Comparison of ENCODE assay signal across 23 mouse cellular contexts in the genomic region with DNA sequence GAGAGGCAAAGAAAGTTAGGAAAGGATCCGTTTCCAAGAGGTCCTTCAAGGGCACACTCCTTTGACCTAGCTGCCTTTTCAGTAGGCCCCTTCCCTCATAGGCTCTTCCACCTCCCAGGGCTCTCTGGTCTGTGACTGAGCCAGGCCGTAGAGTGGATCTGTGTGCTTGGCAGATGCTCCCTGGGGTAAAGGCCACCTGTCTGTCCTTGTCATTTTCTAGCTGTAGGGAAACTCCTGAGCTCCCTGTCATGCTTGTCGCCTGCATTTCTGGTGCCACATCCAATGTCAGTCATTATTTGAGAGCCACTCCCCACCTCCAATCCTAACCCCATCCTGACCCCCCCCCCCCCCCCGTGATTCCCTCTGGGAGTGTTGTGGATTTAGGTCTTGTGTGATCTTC.
"Had no signal": no experiment of that assay in that cellular context is flagged by ENCODE, and none has a peak within 500 bp of the region (broad histone marks: within the 10 kb centered on the region; RNA-seq: fewer than 3 reads in every experiment).

No protein-coding gene starts in this region.

- H3K36me3 ChIP-seq: hindbrain, embryonic 12.5 days; intestine, embryonic 15.5 days; liver, embryonic 13.5 days had no signal

- H3K9me3 ChIP-seq: heart, embryonic 10.5 days; heart, embryonic 12.5 days; hindbrain, embryonic 10.5 days; hindbrain, embryonic 12.5 days; intestine, embryonic 15.5 days; limb, embryonic 13.5 days; liver, embryonic 13.5 days; liver, embryonic 15.5 days had no signal

- H3K27ac ChIP-seq: gastrocnemius, adult 2 months; heart, embryonic 10.5 days; hindbrain, embryonic 10.5 days; hindbrain, embryonic 12.5 days; hindbrain, embryonic 14.5 days; intestine, embryonic 15.5 days; layer of hippocampus, adult 2 months; left cerebral cortex, adult 2 months; limb, embryonic 13.5 days; liver, embryonic 13.5 days; liver, embryonic 15.5 days had no signal

- H3K9ac ChIP-seq: heart, embryonic 12.5 days; hindbrain, embryonic 12.5 days; hindbrain, embryonic 14.5 days; intestine, embryonic 15.5 days; limb, embryonic 13.5 days; liver, embryonic 13.5 days; liver, embryonic 15.5 days had no signal

- ATAC-seq: hindbrain, embryonic 16.5 days; inflammation-experienced regulatory T-cells, adult 6 months; intestine, embryonic 15.5 days; intestine, postnatal 0 days had no signal

- H3K4me3 ChIP-seq: gastrocnemius, adult 2 months; heart, embryonic 10.5 days; heart, embryonic 12.5 days; hindbrain, embryonic 10.5 days; hindbrain, embryonic 12.5 days; intestine, embryonic 15.5 days; layer of hippocampus, adult 2 months; left cerebral cortex, adult 2 months; limb, embryonic 13.5 days; liver, embryonic 13.5 days; liver, embryonic 15.5 days had no signal

- H3K4me1 ChIP-seq: intestine, embryonic 15.5 days; liver, embryonic 13.5 days; liver, embryonic 15.5 days had no signal

- H3K4me2 ChIP-seq: heart, embryonic 12.5 days; hindbrain, embryonic 12.5 days; hindbrain, embryonic 14.5 days; intestine, embryonic 15.5 days; limb, embryonic 13.5 days; liver, embryonic 11.5 days; liver, embryonic 13.5 days; liver, embryonic 15.5 days had no signal

- DNase-seq: gastrocnemius, adult 2 months; gastrocnemius, postnatal 10 days; gastrocnemius, postnatal 25 days; heart, adult 18-20 months; heart, postnatal 10 days; heart, postnatal 4 days; kidney, postnatal 10 days; liver; liver, embryonic 13.5 days had no signal

- H3K27me3 ChIP-seq: heart, embryonic 12.5 days; hindbrain, embryonic 12.5 days; intestine, embryonic 15.5 days; liver, embryonic 13.5 days; liver, embryonic 15.5 days had no signal
